9 mouse cellular contexts compared by ENCODE assay signal in genomic region chr19:28844946-28845710, GRCm38 (mm10). TPM values are rescaled to one million over a fixed set of nuclear protein-coding genes. Genes with fewer than 3 reads are reported as not detected.
DNase-seq lines count a peak whose midpoint lies in the region; ATAC-seq and TF ChIP-seq lines count a peak whose summit lies in the region.
"Had no signal": no experiment of that assay in that cellular context is flagged by ENCODE, and none has a peak within 500 bp of the region (broad histone marks: within the 10 kb centered on the region; RNA-seq: fewer than 3 reads in every experiment).

No protein-coding gene starts in this region.

- H3K9ac ChIP-seq in embryonic facial prominence, embryonic 14.5 days (ENCODE audit: low read depth, low read length), result no peak overlapping the region
- H3K9ac ChIP-seq in hindbrain, postnatal 0 days (replicated peaks; ENCODE audit: low read length), result no peak overlapping the region
- no peak overlapping the region for H3K9ac ChIP-seq in hindbrain, embryonic 12.5 days
- H3K9ac ChIP-seq in neural tube, embryonic 13.5 days, result no peak overlapping the region
- H3K9ac ChIP-seq: liver, embryonic 14.5 days had no signal

- H3K4me1 ChIP-seq in embryonic facial prominence, embryonic 14.5 days (ENCODE audit: control insufficient read depth, insufficient read depth, low read length), result no peaks in the 10 kb centered on the region
- H3K4me1 ChIP-seq in embryonic facial prominence, embryonic 10.5 days, result no peaks in the 10 kb centered on the region
- H3K4me1 ChIP-seq in hindbrain, postnatal 0 days (ENCODE audit: insufficient read depth, low read length), result no peaks in the 10 kb centered on the region
- no peaks in the 10 kb centered on the region for H3K4me1 ChIP-seq in hindbrain, embryonic 12.5 days
- peaks cover 11% of the 10 kb centered on the region; the same call in 1 of the 2 replicates for H3K4me1 ChIP-seq in neural tube, embryonic 13.5 days (replicated peaks)

- no peaks in the 10 kb centered on the region for H3K27me3 ChIP-seq in embryonic facial prominence, embryonic 14.5 days (replicated peaks; ENCODE audit: control insufficient read depth, insufficient read depth, low read length)
- no peaks in the 10 kb centered on the region; the same call in 1 of the 2 replicates for H3K27me3 ChIP-seq in embryonic facial prominence, embryonic 10.5 days (replicated peaks; ENCODE audit: low read depth, poor library complexity, severe bottlenecking)
- no peaks in the 10 kb centered on the region for H3K27me3 ChIP-seq in hindbrain, postnatal 0 days (ENCODE audit: insufficient read depth, low read length)
- no peaks in the 10 kb centered on the region for H3K27me3 ChIP-seq in hindbrain, embryonic 12.5 days
- no peaks in the 10 kb centered on the region for H3K27me3 ChIP-seq in neural tube, embryonic 13.5 days

- no peak overlapping the region for H3K27ac ChIP-seq in embryonic facial prominence, embryonic 14.5 days (replicated peaks; ENCODE audit: low read depth, low read length)
- H3K27ac ChIP-seq in embryonic facial prominence, embryonic 10.5 days (replicated peaks), result no peak overlapping the region
- H3K27ac ChIP-seq in hindbrain, postnatal 0 days, result no peak overlapping the region
- no peak overlapping the region for H3K27ac ChIP-seq in hindbrain, embryonic 12.5 days
- H3K27ac ChIP-seq in neural tube, embryonic 13.5 days (replicated peaks), result no peak overlapping the region
- H3K27ac ChIP-seq: liver, embryonic 14.5 days had no signal

- no peaks in the 10 kb centered on the region for H3K9me3 ChIP-seq in embryonic facial prominence, embryonic 14.5 days (ENCODE audit: control insufficient read depth, low read length)
- no peaks in the 10 kb centered on the region for H3K9me3 ChIP-seq in embryonic facial prominence, embryonic 10.5 days
- H3K9me3 ChIP-seq in hindbrain, postnatal 0 days (ENCODE audit: low read length), result no peaks in the 10 kb centered on the region
- H3K9me3 ChIP-seq in hindbrain, embryonic 12.5 days (replicated peaks), result no peaks in the 10 kb centered on the region
- no peaks in the 10 kb centered on the region for H3K9me3 ChIP-seq in neural tube, embryonic 13.5 days

- ATAC-seq in embryonic facial prominence, embryonic 14.5 days (ENCODE audit: low read depth), result 0 out of 2 replicates have a peak, but pooled peaks have one; percentile 30
- peak; percentile 53; the same call in 1 of the 2 replicates for ATAC-seq in hindbrain, postnatal 0 days
- ATAC-seq in hindbrain, embryonic 12.5 days (ENCODE audit: low FRiP score), result no peak
- ATAC-seq in neural tube, embryonic 13.5 days (ENCODE audit: low read depth), result peak; percentile 11; the same call in 1 of the 2 replicates

- no peak overlapping the region for H3K4me2 ChIP-seq in embryonic facial prominence, embryonic 14.5 days (ENCODE audit: low read depth, low read length)
- H3K4me2 ChIP-seq in hindbrain, postnatal 0 days (ENCODE audit: low read depth, low read length), result no peak overlapping the region
- H3K4me2 ChIP-seq in hindbrain, embryonic 12.5 days (replicated peaks), result no peak overlapping the region
- H3K4me2 ChIP-seq in neural tube, embryonic 13.5 days, result no peak overlapping the region

- DNase-seq in embryonic facial prominence, embryonic 14.5 days (ENCODE audit: low spot score), result peak; percentile 81
- no peak for DNase-seq in embryonic facial prominence, embryonic 10.5 days (ENCODE audit: low spot score)
- peak; percentile 65 for DNase-seq in hindbrain, postnatal 0 days (ENCODE audit: low spot score)
- no peak for DNase-seq in neural tube, embryonic 10.5 days (ENCODE audit: extremely low spot score, low spot score)
- DNase-seq in right cerebral cortex, postnatal 10 days (ENCODE audit: low spot score in 2 of 2), result peak; percentile 55 to 59
- no peak for DNase-seq in urinary bladder, postnatal 4 days (ENCODE audit: low spot score in 2 of 2)

- no peaks in the 10 kb centered on the region for H3K36me3 ChIP-seq in embryonic facial prominence, embryonic 14.5 days (ENCODE audit: control insufficient read depth, insufficient read depth, low read length)
- H3K36me3 ChIP-seq in embryonic facial prominence, embryonic 10.5 days (replicated peaks), result no peaks in the 10 kb centered on the region
- H3K36me3 ChIP-seq in hindbrain, postnatal 0 days (ENCODE audit: insufficient read depth, low read length), result no peaks in the 10 kb centered on the region
- no peaks in the 10 kb centered on the region for H3K36me3 ChIP-seq in hindbrain, embryonic 12.5 days
- H3K36me3 ChIP-seq in neural tube, embryonic 13.5 days, result no peaks in the 10 kb centered on the region

- TF ChIP-seq CTCF in hindbrain, postnatal 0 days (IDR thresholded peaks at IDR 0.05; ENCODE audit: low read depth), result no peak

- 57% methylated on average over 8 of the region's 8 CpGs for WGBS in embryonic facial prominence, embryonic 14.5 days
- 68% methylated on average over 8 of the region's 8 CpGs for WGBS in embryonic facial prominence, embryonic 10.5 days
- 59% methylated on average over 8 of the region's 8 CpGs for WGBS in hindbrain, postnatal 0 days
- 70% methylated on average over 8 of the region's 8 CpGs for WGBS in hindbrain, embryonic 12.5 days
- WGBS in neural tube, embryonic 13.5 days, result 58% methylated on average over 8 of the region's 8 CpGs

- no peak overlapping the region for H3K4me3 ChIP-seq in embryonic facial prominence, embryonic 14.5 days (ENCODE audit: low read depth, low read length)
- no peak overlapping the region for H3K4me3 ChIP-seq in embryonic facial prominence, embryonic 10.5 days
- no peak overlapping the region for H3K4me3 ChIP-seq in hindbrain, postnatal 0 days (ENCODE audit: low read length)
- H3K4me3 ChIP-seq in hindbrain, embryonic 12.5 days, result no peak overlapping the region
- no peak overlapping the region for H3K4me3 ChIP-seq in neural tube, embryonic 13.5 days

RNA-seq across cellular contexts. Expression of gene Slc1a1, which starts 10.3 kb away (rescaled TPM):
- 1.2 and 2.5 TPM in 2 replicates for polyA plus RNA-seq in embryonic facial prominence, embryonic 14.5 days (2014; fragmentation: Nextera tagmentation; extraction: Ambion mirVana)
- polyA plus RNA-seq in embryonic facial prominence, embryonic 10.5 days (2016; fragmentation: Nextera tagmentation; extraction: Ambion mirVana), result 0.55 and 1.00 TPM in 2 replicates
- 67.3 and 75.1 TPM in 2 replicates for total RNA-seq in hindbrain, postnatal 0 days (2014; rRNA removed)
- 45.7 and 49.0 TPM in 2 replicates for polyA plus RNA-seq in hindbrain, postnatal 0 days (2015; fragmentation: Nextera tagmentation; extraction: Ambion mirVana)
- 5.9 and 7.8 TPM in 2 replicates for polyA plus RNA-seq in hindbrain, embryonic 12.5 days (2016; fragmentation: Nextera tagmentation; extraction: Ambion mirVana)
- 27.4 and 29.3 TPM in 2 replicates for polyA plus RNA-seq in neural tube, embryonic 13.5 days (2015; fragmentation: Nextera tagmentation; extraction: Ambion mirVana)
- polyA plus RNA-seq: liver, embryonic 14.5 days had no signal

Comparison
In these comparisons a context has a peak if more than half of its experiments do, and no peak if none do; other contexts are left out.
1. DNase-seq: peak in embryonic facial prominence, embryonic 14.5 days (single experiment), hindbrain, postnatal 0 days (single experiment) and right cerebral cortex, postnatal 10 days (2 of 2); none in embryonic facial prominence, embryonic 10.5 days (single experiment), neural tube, embryonic 10.5 days (single experiment) and urinary bladder, postnatal 4 days (0 of 2).